Mouse (Mus musculus) liver, adult 2 months (tissue): Measurements from ENCODE around the gene Btnl10. TPM values are rescaled to one million over a fixed set of nuclear protein-coding genes. Genes with fewer than 3 reads are reported as not detected.

Source experiments
- DNase-seq: peaks from one replicate; pipeline ENCODE4 v3.0.0-alpha.2; 2011; ENCODE audit warnings: low read depth, low spot score; ENCODE audit errors: extremely low read depth
- H3K27ac ChIP-seq: fragments of 200-500 bp; replicated peaks from 2 replicates; pipeline ENCODE4 v1.5.1; 2012; ENCODE audit warnings: low read depth, mild to moderate bottlenecking, control low read depth, inconsistent platforms, low read length; ENCODE audit not compliant: insufficient read depth
- H3K27me3 ChIP-seq: fragments of 200-500 bp; 2 replicates; pipeline ENCODE4 v1.6.1; 2012; ENCODE audit warnings: mild to moderate bottlenecking, moderate library complexity, low read length, inconsistent platforms; ENCODE audit not compliant: control insufficient read depth, insufficient read depth
- H3K36me3 ChIP-seq: fragments of 200-500 bp; 2 replicates; pipeline ENCODE4 v1.6.1; 2012; ENCODE audit warnings: low read length, inconsistent platforms; ENCODE audit not compliant: control insufficient read depth, insufficient read depth
- H3K4me1 ChIP-seq: fragments of 200-500 bp; 2 replicates; pipeline ENCODE4 v1.6.1; 2011; ENCODE audit warnings: low read length; ENCODE audit not compliant: control insufficient read depth, insufficient read depth
- H3K4me3 ChIP-seq: fragments of 200-500 bp; 2 replicates; pipeline ENCODE4 v1.5.1; 2011; ENCODE audit warnings: low read depth, mild to moderate bottlenecking, control low read depth, low read length, moderate library complexity; ENCODE audit not compliant: insufficient read depth
- H3K79me2 ChIP-seq: fragments of 200-500 bp; 2 replicates; pipeline ENCODE4 v1.6.1; 2012; ENCODE audit warnings: inconsistent platforms, mild to moderate bottlenecking, low read length, moderate library complexity; ENCODE audit not compliant: control insufficient read depth, insufficient read depth
- H3K9ac ChIP-seq: fragments of 200-500 bp; 2 replicates; pipeline ENCODE4 v1.6.1; 2012; ENCODE audit warnings: low read depth, mild to moderate bottlenecking, control low read depth, inconsistent platforms, low read length
- CTCF ChIP-seq: fragments of 200-500 bp; IDR thresholded peaks from 2 replicates; pipeline ENCODE4 v1.5.1; 2011; ENCODE audit warnings: low read depth, low read length, control low read depth
- POLR2A ChIP-seq: fragments of 200-500 bp; IDR thresholded peaks from 2 replicates; pipeline ENCODE4 v1.6.1; 2011; ENCODE audit warnings: low read length, control low read depth; ENCODE audit not compliant: insufficient read depth; ENCODE audit errors: extremely low read depth
- WGBS: fragments of 180-500 bp; shearing (Covaris S2); methylation state at CpG from one replicate; pipeline ENCODE4 v1.1.7; 2018; 5-methylcytosine and 5-hydroxymethylcytosine counted together
- polyA plus RNA-seq: library from polyadenylated mRNA; depleted of rRNA; stranded (reverse); fragments of >200 nt; gene quantifications from 2 replicates; pipeline ENCODE4 v1.2.3, GENCODE M21; 2012
- total RNA-seq: library from RNA; depleted of rRNA; stranded (reverse); fragments of >200 nt; gene quantifications from 2 replicates; pipeline ENCODE4 v1.2.3, GENCODE M21; 2014

Gene Btnl10
- total and polyA plus RNA-seq, 2 experiments = not detected

- TF ChIP-seq CTCF = no peak
- TF ChIP-seq POLR2A = peak; percentile 73
- Histone ChIP-seq H3K27ac (peak within 1 kb of the TSS; percentile 84), H3K4me1 (peaks cover 10% of the 10 kb centered on the region), H3K27me3 (no peaks in the 10 kb centered on the region), H3K4me3 (peak within 1 kb of the TSS; percentile 74), H3K36me3 (peaks cover 14% of the 10 kb centered on the region), H3K79me2 (no peaks in the 10 kb centered on the region; the same call in 1 of the 2 replicates), H3K9ac (peak within 1 kb of the TSS; percentile 94)
- peak; percentile 88 for DNase-seq
- under 1% methylated on average over 95 of the region's 95 CpGs for WGBS
Observed at GRCm38 (mm10) chr11:58938322-58939087, 20.8 kb downstream of the Btnl10 start, which contains the start of gene Rnf187. Gene Rnf187 (minus strand): TSS chr11:58938916.

GRCm38 (mm10) chr11:58939088-58939439, 21.4 kb downstream of the Btnl10 start:
- WGBS = 22% methylated on average over 6 of the region's 6 CpGs
- Histone ChIP-seq H3K4me1 (peaks cover 10% of the 10 kb centered on the region), H3K36me3 (peaks cover 14% of the 10 kb centered on the region), H3K4me3 (no peak overlapping the region), H3K9ac (no peak overlapping the region), H3K27me3 (no peaks in the 10 kb centered on the region), H3K79me2 (no peaks in the 10 kb centered on the region; the same call in 1 of the 2 replicates), H3K27ac (0 out of 2 replicates have a peak overlapping the region, but pooled peaks have one; percentile 1)
- TF ChIP-seq POLR2A (no peak), CTCF (no peak)
- no peak for DNase-seq

GRCm38 (mm10) chr11:58944136-58944535, 26.4 kb downstream of the Btnl10 start:
- no peak overlapping the region for H3K4me3 ChIP-seq
- H3K79me2 ChIP-seq = no peaks in the 10 kb centered on the region
- no peak for TF ChIP-seq CTCF
- TF ChIP-seq POLR2A = no peak
- H3K36me3 ChIP-seq = no peaks in the 10 kb centered on the region
- DNase-seq = no peak
- no peak overlapping the region for H3K27ac ChIP-seq
- no peak overlapping the region for H3K9ac ChIP-seq
- H3K4me1 ChIP-seq = peaks cover 9% of the 10 kb centered on the region; the same call in 1 of the 2 replicates
- 86% methylated on average over 5 of the region's 5 CpGs for WGBS
- peaks cover 7% of the 10 kb centered on the region; the same call in 1 of the 2 replicates for H3K27me3 ChIP-seq

- H3K4me3 ChIP-seq = no peak overlapping the region
- H3K9ac ChIP-seq = no peak overlapping the region
- H3K27me3 ChIP-seq = peaks cover 8% of the 10 kb centered on the region; the same call in 1 of the 2 replicates
- no peak for DNase-seq
- no peaks in the 10 kb centered on the region for H3K79me2 ChIP-seq
- 80% methylated on average over 3 of the region's 3 CpGs for WGBS
- TF ChIP-seq CTCF = no peak
- TF ChIP-seq POLR2A = no peak
- no peak overlapping the region for H3K27ac ChIP-seq
- peaks cover 9% of the 10 kb centered on the region; the same call in 1 of the 2 replicates for H3K4me1 ChIP-seq
- no peaks in the 10 kb centered on the region for H3K36me3 ChIP-seq
Observed at GRCm38 (mm10) chr11:58947306-58947705, 29.6 kb downstream of the Btnl10 start.

- 23% methylated on average over 23 of the region's 23 CpGs for WGBS
- Histone ChIP-seq H3K79me2 (no peaks in the 10 kb centered on the region), H3K27ac (no peak overlapping the region), H3K4me3 (peak overlapping the region; percentile 7; the same call in 1 of the 2 replicates), H3K4me1 (peaks cover 9% of the 10 kb centered on the region; the same call in 1 of the 2 replicates), H3K9ac (no peak overlapping the region), H3K36me3 (no peaks in the 10 kb centered on the region), H3K27me3 (peaks cover 8% of the 10 kb centered on the region; the same call in 1 of the 2 replicates)
- no peak for DNase-seq
- TF ChIP-seq CTCF (no peak), POLR2A (no peak)
Observed at GRCm38 (mm10) chr11:58947798-58948528, 30.3 kb downstream of the Btnl10 start.
